Mouse (Mus musculus) testis, postnatal 10 days (tissue): ENCODE results near the gene B9d2.

Source experiments
- DNase-seq: peaks from one replicate; pipeline ENCODE4 v3.0.0; 2021; ENCODE audit warnings: low spot score

B9d2 gene

GRCm38 (mm10) chr7:25674719-25675300 is 5.8 kb upstream of the B9d2 start, which contains the start of gene Tmem91:
Tmem91 (minus strand) TSS chr7:25675166.
- no peak for DNase-seq

GRCm38 (mm10) chr7:25675405-25675804 is 5.2 kb upstream of the B9d2 start:
- DNase-seq = no peak

GRCm38 (mm10) chr7:25676085-25676781 is 4.3 kb upstream of the B9d2 start:
- peak; percentile 90 for DNase-seq

GRCm38 (mm10) chr7:25677013-25677412 is 3.6 kb upstream of the B9d2 start:
- DNase-seq = no peak

GRCm38 (mm10) chr7:25679971-25680370 is 609 bp upstream of the B9d2 start:
- no peak for DNase-seq

- no peak for DNase-seq
These were observed 1.0 kb downstream of the B9d2 start for GRCm38 (mm10) chr7:25681341-25682231.

- no peak for DNase-seq
These were observed 3.0 kb downstream of the B9d2 start for GRCm38 (mm10) chr7:25683474-25684180.

GRCm38 (mm10) chr7:25684659-25685058 is 4.1 kb downstream of the B9d2 start:
- no peak for DNase-seq

GRCm38 (mm10) chr7:25685926-25686470 is 5.4 kb downstream of the B9d2 start:
- no peak for DNase-seq

- DNase-seq = peak; percentile 87
These were observed 6.3 kb downstream of the B9d2 start, which contains the start of gene Tgfb1 for GRCm38 (mm10) chr7:25686680-25687531. Tgfb1 (plus strand) TSS chr7:25687002.

GRCm38 (mm10) chr7:25687811-25688401 is 7.3 kb downstream of the B9d2 start:
- DNase-seq = peak; percentile 80

- DNase-seq = peak; percentile 81
These were observed 8.4 kb downstream of the B9d2 start for GRCm38 (mm10) chr7:25688810-25689586.

- DNase-seq = no peak
These were observed 9.0 kb downstream of the B9d2 start for GRCm38 (mm10) chr7:25689603-25690021.

- DNase-seq = no peak
These were observed 9.5 kb downstream of the B9d2 start for GRCm38 (mm10) chr7:25690051-25690450.

GRCm38 (mm10) chr7:25694104-25694503 is 13.5 kb downstream of the B9d2 start:
- no peak for DNase-seq

- DNase-seq = no peak
These were observed 19.3 kb downstream of the B9d2 start for GRCm38 (mm10) chr7:25699851-25700250.

- DNase-seq = no peak
These were observed 20.2 kb downstream of the B9d2 start for GRCm38 (mm10) chr7:25700732-25701131.

- no peak for DNase-seq
These were observed 21.8 kb downstream of the B9d2 start for GRCm38 (mm10) chr7:25702350-25702749.

GRCm38 (mm10) chr7:25703793-25704494 is 23.4 kb downstream of the B9d2 start:
- no peak for DNase-seq
